Mouse (Mus musculus) G1E (cell line): Measurements from ENCODE around the gene Gm9789. TPM values are rescaled to one million over a fixed set of nuclear protein-coding genes. Genes with fewer than 3 reads are reported as not detected.
"Not testable (repeated sequence)": the region's sequence is repeated elsewhere in the genome, so short reads cannot be mapped to it uniquely, and the experiment has no call there.

Experiments
- ATAC-seq: 2 replicates; pipeline ENCODE4 v1.8.0; 2016; ENCODE audit warnings: mild to moderate bottlenecking; ENCODE audit not compliant: insufficient number of reproducible peaks, poor library complexity, low FRiP score, severe bottlenecking; ENCODE audit errors: extremely low read depth
- DNase-seq: peaks from one replicate; pipeline ENCODE4 v3.0.0; 2012; ENCODE audit warnings: low spot score
- H3K27me3 ChIP-seq: 2 replicates; pipeline ENCODE4 v1.6.1; 2012; ENCODE audit warnings: mild to moderate bottlenecking, low read length, inconsistent platforms; ENCODE audit not compliant: insufficient read depth
- H3K36me3 ChIP-seq: replicated peaks from 2 replicates; pipeline ENCODE3; 2012; ENCODE audit warnings: mild to moderate bottlenecking, inconsistent platforms
- H3K4me1 ChIP-seq: 2 replicates; pipeline ENCODE4 v1.6.1; 2012; ENCODE audit warnings: low read depth, low read length, inconsistent platforms, mixed read lengths; ENCODE audit not compliant: insufficient read depth
- H3K4me3 ChIP-seq: 2 replicates; pipeline ENCODE4 v1.5.1; 2012; ENCODE audit warnings: low read depth, mild to moderate bottlenecking, inconsistent platforms, low read length, moderate library complexity, mixed read lengths
- H3K9me3 ChIP-seq: replicated peaks from 2 replicates; pipeline ENCODE4 v1.6.1; 2012; ENCODE audit warnings: inconsistent platforms
- CTCF ChIP-seq: IDR thresholded peaks from 2 replicates; pipeline ENCODE4 v1.5.1; 2012; ENCODE audit warnings: low read depth, low read length, inconsistent platforms, mixed read lengths
- GATA1 ChIP-seq: IDR thresholded peaks from 2 replicates; pipeline ENCODE4 v1.6.1; 2012; ENCODE audit warnings: borderline replicate concordance, low read length, inconsistent platforms, mixed read lengths
- GATA2 ChIP-seq: IDR thresholded peaks from 2 replicates; pipeline ENCODE4 v1.6.1; 2012; ENCODE audit warnings: low read depth, low read length, inconsistent platforms, borderline replicate concordance
- POLR2AphosphoS5 ChIP-seq: IDR thresholded peaks from 2 replicates; pipeline ENCODE4 v1.6.1; 2012; ENCODE audit warnings: low read depth, low read length, inconsistent platforms; ENCODE audit not compliant: insufficient replicate concordance
- TAL1 ChIP-seq: conservative IDR thresholded peaks from 2 replicates; pipeline ENCODE4 v1.6.1; 2012; ENCODE audit warnings: low read depth, low read length, inconsistent platforms, mixed read lengths
- polyA plus RNA-seq: library from polyadenylated mRNA; stranded (reverse); fragments of >175 nt; gene quantifications from 2 replicates; pipeline ENCODE4 v1.2.3, GENCODE M21; 2012
- total RNA-seq, 2 experiments: library from RNA; stranded (forward) in 1 of 2; stranded (reverse) in 1 of 2; fragments of 200-1000 nt in 1 of 2; fragments of >200 nt in 1 of 2; fragmentation: Nextera tagmentation in 1 of 2; gene quantifications; 2 replicates each; pipeline ENCODE4 v1.2.3; 2014 to 2017

Gm9789 gene
- total RNA-seq (2014; fragmentation: Nextera tagmentation) (not detected in 2 replicates), total RNA-seq (2017) (not detected in 2 replicates), polyA plus RNA-seq (not detected in 2 replicates)

GRCm38 (mm10) chr16:89157652-89158051, at the start of gene Gm9789:
Gene Gm9789, plus strand, starts transcription at chr16:89157952.
- no peak for DNase-seq
- Histone ChIP-seq H3K4me1 (no peaks in the 10 kb centered on the region), H3K9me3 (peaks cover 11% of the 10 kb centered on the region), H3K4me3 (no peak within 1 kb of the TSS), H3K36me3 (no peaks in the 10 kb centered on the region), H3K27me3 (no peaks in the 10 kb centered on the region)
- TF ChIP-seq POLR2AphosphoS5: no peak
- TF ChIP-seq GATA1: no peak
- no peak for TF ChIP-seq TAL1
- no peak for TF ChIP-seq CTCF
- TF ChIP-seq GATA2: no peak
- ATAC-seq: no peak

DNA sequence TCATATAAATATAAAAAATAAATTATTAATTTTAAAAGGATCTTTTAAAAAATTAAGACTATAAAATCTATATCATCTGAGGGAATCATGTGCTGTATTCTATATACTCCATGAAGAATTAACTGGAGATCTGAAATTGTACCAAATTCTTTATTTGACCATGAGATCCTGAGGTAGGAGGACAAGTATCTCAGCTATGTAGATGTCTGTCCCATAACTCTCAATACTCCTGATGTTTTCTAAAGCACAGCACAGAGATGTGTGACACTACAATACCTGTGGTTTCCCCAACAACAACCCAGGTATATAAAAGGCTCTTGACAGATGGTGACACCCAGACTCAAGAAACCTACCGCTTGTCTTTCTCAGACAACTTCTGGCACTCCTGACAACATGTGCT, 17.2 kb upstream of the Gm9789 start, which contains the start of gene Gm6358:
Gene Gm6358, plus strand, starts transcription at position 301 of the 400 bp plus-strand sequence.
- Histone ChIP-seq H3K4me3 (no peak within 1 kb of the TSS), H3K27me3 (no peaks in the 10 kb centered on the region), H3K36me3 (no peaks in the 10 kb centered on the region), H3K4me1 (no peaks in the 10 kb centered on the region), H3K9me3 (peaks cover 5% of the 10 kb centered on the region; the same call in 1 of the 2 replicates)
- TF ChIP-seq GATA1 (no peak), POLR2AphosphoS5 (no peak)
- ATAC-seq (no peak), DNase-seq (no peak)

DNA sequence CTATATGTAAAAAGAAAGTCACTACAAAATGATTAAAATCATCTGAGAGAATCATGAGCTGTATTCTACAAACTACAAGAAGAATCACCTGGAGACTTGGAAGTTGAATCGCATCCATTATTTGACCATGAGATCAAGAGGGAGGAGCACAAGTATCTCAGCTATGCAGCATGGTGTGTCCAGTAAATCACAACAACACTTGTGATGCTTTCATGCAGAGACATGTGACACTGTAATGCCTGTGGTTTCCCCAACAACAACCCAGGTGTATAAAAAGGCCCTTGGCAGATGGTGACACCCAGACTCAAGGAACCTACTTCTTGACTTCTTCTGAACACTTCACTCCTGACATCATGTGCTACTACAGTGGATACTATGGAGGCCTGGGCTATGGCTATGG, 7.0 kb upstream of the Gm9789 start, which contains the start of gene Gm10061:
Gene Gm10061, plus strand, starts transcription at position 301 of the 400 bp plus-strand sequence.
- no peak for TF ChIP-seq GATA1
- no peak for TF ChIP-seq CTCF
- no peak for TF ChIP-seq TAL1
- TF ChIP-seq GATA2: no peak
- no peak for TF ChIP-seq POLR2AphosphoS5
- H3K9me3 ChIP-seq: peaks cover 7% of the 10 kb centered on the region
- no peaks in the 10 kb centered on the region for H3K4me1 ChIP-seq
- no peak within 1 kb of the TSS for H3K4me3 ChIP-seq
- no peak for ATAC-seq
- H3K27me3 ChIP-seq: no peaks in the 10 kb centered on the region
- H3K36me3 ChIP-seq: no peaks in the 10 kb centered on the region
- DNase-seq: no peak

GRCm38 (mm10) chr16:89169190-89169589, 11.4 kb downstream of the Gm9789 start, which contains the start of gene Gm7735:
Gene Gm7735, plus strand, starts transcription at chr16:89169490.
- not testable (repeated sequence) for H3K4me1 ChIP-seq, DNase-seq, ATAC-seq, H3K27me3 ChIP-seq, H3K9me3 ChIP-seq, H3K4me3 ChIP-seq, H3K36me3 ChIP-seq

- DNase-seq: no peak
- no peak for ATAC-seq
- TF ChIP-seq GATA1 (no peak), POLR2AphosphoS5 (no peak), TAL1 (no peak), GATA2 (no peak), CTCF (no peak)
- 0 out of 2 replicates have a peak, but pooled peaks cover 7% of the 10 kb centered on the region for H3K9me3 ChIP-seq
- no peak within 1 kb of the TSS for H3K4me3 ChIP-seq
- H3K4me1 ChIP-seq: no peaks in the 10 kb centered on the region
- H3K27me3 ChIP-seq: no peaks in the 10 kb centered on the region
- no peaks in the 10 kb centered on the region for H3K36me3 ChIP-seq
Measured at GRCm38 (mm10) chr16:89174435-89174834, 16.7 kb downstream of the Gm9789 start, which contains the start of gene 1110057P08Rik. Gene 1110057P08Rik, plus strand, starts transcription at chr16:89174735.

DNA sequence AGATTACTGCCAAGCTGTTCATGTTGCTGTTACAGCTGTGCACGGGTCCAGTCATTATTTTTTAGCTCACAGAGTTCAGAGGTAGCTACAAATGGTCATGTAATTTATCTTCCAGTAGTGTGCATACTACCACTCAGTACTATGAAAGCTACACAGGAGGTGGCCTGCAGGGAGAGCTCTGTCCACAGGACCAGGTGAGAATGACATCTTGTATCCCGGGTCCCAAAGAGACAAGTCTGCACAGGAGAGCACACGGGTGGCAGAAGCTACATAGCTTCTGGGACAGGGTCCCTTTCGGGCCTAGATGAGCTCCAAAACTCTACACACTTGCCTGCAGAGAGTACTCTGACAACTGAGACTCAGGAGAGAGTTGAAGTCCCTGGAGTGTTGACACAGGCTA, 30.9 kb downstream of the Gm9789 start:
- Histone ChIP-seq H3K27me3 (no peaks in the 10 kb centered on the region), H3K36me3 (no peaks in the 10 kb centered on the region), H3K9me3 (0 out of 2 replicates have a peak, but pooled peaks cover 2% of the 10 kb centered on the region), H3K4me3 (no peak overlapping the region), H3K4me1 (no peaks in the 10 kb centered on the region)
- TF ChIP-seq GATA1: no peak
- no peak for DNase-seq
- ATAC-seq: no peak

DNA sequence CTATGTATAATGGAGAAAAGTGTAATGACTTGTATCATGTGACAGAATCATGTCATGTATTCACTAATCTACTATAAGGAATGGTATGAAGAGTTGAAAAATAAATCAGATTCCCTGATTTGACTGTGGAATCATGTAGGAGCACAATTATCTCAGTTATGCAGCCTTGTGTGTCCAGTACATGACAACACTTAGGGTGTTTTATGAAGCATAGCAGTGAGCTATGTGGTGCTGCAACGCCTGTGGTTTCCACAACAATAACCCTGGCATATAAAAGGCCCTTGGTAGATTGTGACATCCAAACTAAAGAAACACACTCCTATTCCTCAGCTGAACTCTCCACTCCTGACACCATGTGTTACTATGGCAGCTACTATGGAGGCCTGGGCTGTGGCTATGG, 47.8 kb downstream of the Gm9789 start, which contains the start of gene Krtap20-2:
Gene Krtap20-2, plus strand, starts transcription at position 301 of the 400 bp plus-strand sequence.
- no peaks in the 10 kb centered on the region for H3K27me3 ChIP-seq
- TF ChIP-seq GATA2 (no peak), POLR2AphosphoS5 (no peak)
- H3K4me1 ChIP-seq: no peaks in the 10 kb centered on the region
- ATAC-seq (no peak), DNase-seq (no peak)
- H3K4me3 ChIP-seq: no peak within 1 kb of the TSS
- H3K36me3 ChIP-seq: no peaks in the 10 kb centered on the region
- no peaks in the 10 kb centered on the region for H3K9me3 ChIP-seq

Other genes starting within 250 kb of the Gm9789 start
- gene Krtap19-9b, start 225.7 kb upstream of the Gm9789 start, total RNA-seq (2014; fragmentation: Nextera tagmentation): not detected in 2 replicates
- gene Krtap19-9b, start 225.7 kb upstream of the Gm9789 start, total RNA-seq (2017): not detected in 2 replicates
- not detected in 2 replicates for gene Krtap19-9b, start 225.7 kb upstream of the Gm9789 start, polyA plus RNA-seq
- gene Krtap16-3, start 195.1 kb upstream of the Gm9789 start, total RNA-seq (2014; fragmentation: Nextera tagmentation): not detected in 2 replicates
- 0.23 TPM in 1 of 2 replicates, not detected in the other for gene Krtap16-3, start 195.1 kb upstream of the Gm9789 start, total RNA-seq (2017)
- not detected in 2 replicates for gene Krtap16-3, start 195.1 kb upstream of the Gm9789 start, polyA plus RNA-seq
- gene Krtap22-2, start 147.2 kb upstream of the Gm9789 start, total RNA-seq (2014; fragmentation: Nextera tagmentation): not detected in 2 replicates
- 1.0 TPM in 1 of 2 replicates, not detected in the other for gene Krtap22-2, start 147.2 kb upstream of the Gm9789 start, total RNA-seq (2017)
- not detected in 2 replicates for gene Krtap22-2, start 147.2 kb upstream of the Gm9789 start, polyA plus RNA-seq
- gene Gm10229, start 142.7 kb upstream of the Gm9789 start, total RNA-seq (2014; fragmentation: Nextera tagmentation): not detected in 2 replicates
- not detected in 2 replicates for gene Gm10229, start 142.7 kb upstream of the Gm9789 start, total RNA-seq (2017)
- gene Gm10229, start 142.7 kb upstream of the Gm9789 start, polyA plus RNA-seq: not detected in 2 replicates
- not detected in 2 replicates for gene Krtap6-1, start 126.3 kb upstream of the Gm9789 start, total RNA-seq (2014; fragmentation: Nextera tagmentation)
- not detected in 2 replicates for gene Krtap6-1, start 126.3 kb upstream of the Gm9789 start, total RNA-seq (2017)
- gene Krtap6-1, start 126.3 kb upstream of the Gm9789 start, polyA plus RNA-seq: not detected in 2 replicates
- not detected in 2 replicates for gene Gm10228, start 116.5 kb upstream of the Gm9789 start, total RNA-seq (2014; fragmentation: Nextera tagmentation)
- not detected in 2 replicates for gene Gm10228, start 116.5 kb upstream of the Gm9789 start, total RNA-seq (2017)
- not detected in 2 replicates for gene Gm10228, start 116.5 kb upstream of the Gm9789 start, polyA plus RNA-seq
- gene Krtap6-5, start 110.1 kb upstream of the Gm9789 start, total RNA-seq (2014; fragmentation: Nextera tagmentation): not detected in 2 replicates
- gene Krtap6-5, start 110.1 kb upstream of the Gm9789 start, total RNA-seq (2017): not detected in 2 replicates
- not detected in 2 replicates for gene Krtap6-5, start 110.1 kb upstream of the Gm9789 start, polyA plus RNA-seq
- gene 1110025L11Rik, start 94.0 kb upstream of the Gm9789 start, total RNA-seq (2014; fragmentation: Nextera tagmentation): not detected in 2 replicates
- not detected in 2 replicates for gene 1110025L11Rik, start 94.0 kb upstream of the Gm9789 start, total RNA-seq (2017)
- not detected in 2 replicates for gene 1110025L11Rik, start 94.0 kb upstream of the Gm9789 start, polyA plus RNA-seq
- not detected in 2 replicates for gene Krtap6-3, start 73.9 kb upstream of the Gm9789 start, total RNA-seq (2014; fragmentation: Nextera tagmentation)
- 0.44 TPM in 1 of 2 replicates, not detected in the other for gene Krtap6-3, start 73.9 kb upstream of the Gm9789 start, total RNA-seq (2017)
- not detected in 2 replicates for gene Krtap6-3, start 73.9 kb upstream of the Gm9789 start, polyA plus RNA-seq
- gene Gm6358, start 17.1 kb upstream of the Gm9789 start, total RNA-seq (2014; fragmentation: Nextera tagmentation): not detected in 2 replicates
- not detected in 2 replicates for gene Gm6358, start 17.1 kb upstream of the Gm9789 start, total RNA-seq (2017)
- not detected in 2 replicates for gene Gm6358, start 17.1 kb upstream of the Gm9789 start, polyA plus RNA-seq
- gene Gm10061, start 6.9 kb upstream of the Gm9789 start, total RNA-seq (2014; fragmentation: Nextera tagmentation): not detected in 2 replicates
- 0.49 TPM in 1 of 2 replicates, not detected in the other for gene Gm10061, start 6.9 kb upstream of the Gm9789 start, total RNA-seq (2017)
- gene Gm10061, start 6.9 kb upstream of the Gm9789 start, polyA plus RNA-seq: not detected in 2 replicates
- gene Gm7735, start 11.5 kb downstream of the Gm9789 start, total RNA-seq (2014; fragmentation: Nextera tagmentation): not detected in 2 replicates
- not detected in 2 replicates for gene Gm7735, start 11.5 kb downstream of the Gm9789 start, total RNA-seq (2017)
- not detected in 2 replicates for gene Gm7735, start 11.5 kb downstream of the Gm9789 start, polyA plus RNA-seq
- not detected in 2 replicates for gene 1110057P08Rik, start 16.8 kb downstream of the Gm9789 start, total RNA-seq (2014; fragmentation: Nextera tagmentation)
- not detected in 2 replicates for gene 1110057P08Rik, start 16.8 kb downstream of the Gm9789 start, total RNA-seq (2017)
- gene 1110057P08Rik, start 16.8 kb downstream of the Gm9789 start, polyA plus RNA-seq: not detected in 2 replicates
- not detected in 2 replicates for gene Krtap20-2, start 47.9 kb downstream of the Gm9789 start, total RNA-seq (2014; fragmentation: Nextera tagmentation)
- gene Krtap20-2, start 47.9 kb downstream of the Gm9789 start, total RNA-seq (2017): not detected in 2 replicates
- not detected in 2 replicates for gene Krtap20-2, start 47.9 kb downstream of the Gm9789 start, polyA plus RNA-seq
- gene Krtap21-1, start 245.9 kb downstream of the Gm9789 start, total RNA-seq (2014; fragmentation: Nextera tagmentation): not detected in 2 replicates
- not detected in 2 replicates for gene Krtap21-1, start 245.9 kb downstream of the Gm9789 start, total RNA-seq (2017)
- not detected in 2 replicates for gene Krtap21-1, start 245.9 kb downstream of the Gm9789 start, polyA plus RNA-seq